In genomic region chr12:82970521-82971105, GRCm38 (mm10) we compare ENCODE assay signal across 14 mouse cellular contexts.
DNase-seq lines count a peak whose midpoint lies in the region; ATAC-seq lines count a peak whose summit lies in the region.
"Had no signal": no experiment of that assay in that cellular context is flagged by ENCODE, and none has a peak within 500 bp of the region (broad histone marks: within the 10 kb centered on the region; RNA-seq: fewer than 3 reads in every experiment).

No protein-coding gene starts in this region.

- H3K9me3 ChIP-seq in liver, embryonic 12.5 days (replicated peaks): no peaks in the 10 kb centered on the region
- no peaks in the 10 kb centered on the region for H3K9me3 ChIP-seq in kidney, embryonic 14.5 days (ENCODE audit: control insufficient read depth, low read length)
- H3K9me3 ChIP-seq: G1E; heart, embryonic 13.5 days; hindbrain, embryonic 12.5 days; liver, embryonic 15.5 days had no signal

- no peak overlapping the region for H3K27ac ChIP-seq in liver, embryonic 12.5 days
- H3K27ac ChIP-seq in kidney, embryonic 14.5 days (ENCODE audit: low read depth, low read length): no peak overlapping the region
- H3K27ac ChIP-seq: heart, embryonic 13.5 days; hindbrain, embryonic 12.5 days; liver, embryonic 15.5 days had no signal

- no peak overlapping the region for H3K9ac ChIP-seq in liver, embryonic 12.5 days
- no peak overlapping the region for H3K9ac ChIP-seq in kidney, embryonic 14.5 days (ENCODE audit: low read depth, low read length)
- H3K9ac ChIP-seq: heart, embryonic 13.5 days; hindbrain, embryonic 12.5 days; liver, embryonic 15.5 days had no signal

- no peaks in the 10 kb centered on the region for H3K36me3 ChIP-seq in liver, embryonic 12.5 days
- H3K36me3 ChIP-seq in kidney, embryonic 14.5 days (ENCODE audit: control insufficient read depth, insufficient read depth, low read length): no peaks in the 10 kb centered on the region
- H3K36me3 ChIP-seq: G1E; heart, embryonic 13.5 days; hindbrain, embryonic 12.5 days; liver, embryonic 15.5 days had no signal

- no peaks in the 10 kb centered on the region for H3K27me3 ChIP-seq in liver, embryonic 12.5 days (replicated peaks)
- no peaks in the 10 kb centered on the region for H3K27me3 ChIP-seq in kidney, embryonic 14.5 days (ENCODE audit: control insufficient read depth, insufficient read depth, low read length)
- H3K27me3 ChIP-seq: heart, embryonic 13.5 days; hindbrain, embryonic 12.5 days; liver, embryonic 15.5 days had no signal

- ATAC-seq in liver, embryonic 12.5 days: no peak
- ATAC-seq in kidney, embryonic 14.5 days (ENCODE audit: low FRiP score, low TSS enrichment): no peak

- H3K4me2 ChIP-seq in liver, embryonic 12.5 days: no peak overlapping the region
- H3K4me2 ChIP-seq in kidney, embryonic 14.5 days (replicated peaks; ENCODE audit: low read depth, low read length): no peak overlapping the region
- H3K4me2 ChIP-seq: heart, embryonic 13.5 days; hindbrain, embryonic 12.5 days; liver, embryonic 15.5 days had no signal

- intact Hi-C loops in left cerebral cortex, postnatal 4 days (cut with DNase I): no loop called here

- no peak overlapping the region for H3K4me3 ChIP-seq in liver, embryonic 12.5 days
- no peak overlapping the region for H3K4me3 ChIP-seq in kidney, embryonic 14.5 days (ENCODE audit: low read length)
- H3K4me3 ChIP-seq: heart, embryonic 13.5 days; hindbrain, embryonic 12.5 days; liver, embryonic 15.5 days had no signal

- H3K4me1 ChIP-seq in liver, embryonic 12.5 days: no peaks in the 10 kb centered on the region
- H3K4me1 ChIP-seq in kidney, embryonic 14.5 days (ENCODE audit: control insufficient read depth, insufficient read depth, low read length): 0 out of 2 replicates have a peak, but pooled peaks cover 5% of the 10 kb centered on the region
- H3K4me1 ChIP-seq: heart, embryonic 13.5 days; hindbrain, embryonic 12.5 days; liver, embryonic 15.5 days had no signal

- DNase-seq in cerebellum, postnatal 14 days: peak; percentile 20 to 37
- no peak for DNase-seq in cerebellum, adult 9-10 months
- DNase-seq in left cerebral cortex, adult 11 months (ENCODE audit: low spot score): peak; percentile 45
- no peak for DNase-seq in left cerebral cortex, postnatal 4 days
- DNase-seq in left cerebral cortex, adult 9 months (ENCODE audit: low spot score in 2 of 2): peak; percentile 42 to 73
- no peak for DNase-seq in adrenal gland, adult 2 months
- DNase-seq: kidney, adult 8-10 months; lung, postnatal 4 days had no signal

- WGBS in liver, embryonic 12.5 days (ENCODE audit: insufficient replicate concordance): 85% methylated on average over 4 of the region's 4 CpGs
- 49% methylated on average over 4 of the region's 4 CpGs for WGBS in kidney, embryonic 14.5 days

Comparison
In these comparisons a context has a peak if more than half of its experiments do, and no peak if none do; other contexts are left out.
1. DNase-seq: peak in cerebellum, postnatal 14 days (2 of 2), left cerebral cortex, adult 11 months (single experiment) and left cerebral cortex, adult 9 months (2 of 2); none in cerebellum, adult 9-10 months (single experiment), left cerebral cortex, postnatal 4 days (single experiment) and adrenal gland, adult 2 months (single experiment).